Mouse (Mus musculus) CH12.LX (cell line): ENCODE measurements around the gene Pola2. TPM values are rescaled to one million over a fixed set of nuclear protein-coding genes. Genes with fewer than 3 reads are reported as not detected.

Experiments used
- DNase-seq: peaks from one replicate; pipeline ENCODE4 v3.0.0-alpha.2; 2013; ENCODE audit errors: extremely low read depth
- H3K27ac ChIP-seq: 2 replicates; pipeline ENCODE4 v1.5.1; 2012; ENCODE audit warnings: low read depth, mild to moderate bottlenecking, control low read depth, moderate library complexity; ENCODE audit not compliant: insufficient read depth
- H3K27me3 ChIP-seq: replicated peaks from 2 replicates; pipeline ENCODE3; 2012; ENCODE audit warnings: inconsistent platforms
- H3K36me3 ChIP-seq, 2 experiments: replicated peaks in 1 of 2; 2 replicates each; pipeline versions ENCODE3 to v1.6.1; 2012; ENCODE audit warnings: inconsistent platforms in 1 of 2, low read length in 1 of 2, mild to moderate bottlenecking in 1 of 2, mixed read lengths in 1 of 2, moderate library complexity in 1 of 2; ENCODE audit not compliant: control insufficient read depth in 1 of 2, insufficient read depth in 1 of 2
- H3K4me1 ChIP-seq, 2 experiments: 2 replicates each; pipeline ENCODE4 v1.6.1; 2012; ENCODE audit warnings: inconsistent platforms in 1 of 2, moderate library complexity in 1 of 2; ENCODE audit not compliant: insufficient read depth in 2 of 2, control insufficient read depth in 1 of 2
- H3K4me2 ChIP-seq: 2 replicates; pipeline ENCODE4 v1.6.1; 2012; ENCODE audit warnings: low read depth, mild to moderate bottlenecking, control low read depth; ENCODE audit not compliant: poor library complexity, insufficient read depth, severe bottlenecking
- H3K4me3 ChIP-seq, 3 experiments: fragments of 150-350 bp in 1 of 3; sonication (generic) in 1 of 3; replicated peaks in 1 of 3; 2 replicates each; pipeline versions ENCODE3 to v1.5.1; 2011 to 2012; ENCODE audit warnings: low read depth in 2 of 3, low read length in 2 of 3, mild to moderate bottlenecking in 2 of 3, moderate library complexity in 2 of 3, control low read depth in 1 of 3, improper control_type of control experiment in 1 of 3, inconsistent platforms in 1 of 3, mixed read lengths in 1 of 3; ENCODE audit not compliant: poor library complexity in 1 of 3
- H3K79me2 ChIP-seq: replicated peaks from 2 replicates; pipeline ENCODE4 v1.6.1; 2012; ENCODE audit warnings: mild to moderate bottlenecking, moderate library complexity; ENCODE audit not compliant: control insufficient read depth, poor library complexity, insufficient read depth, severe bottlenecking; ENCODE audit errors: extremely low read depth
- H3K9ac ChIP-seq: 2 replicates; pipeline ENCODE4 v1.6.1; 2012; ENCODE audit warnings: low read depth, mild to moderate bottlenecking, control low read depth, moderate library complexity; ENCODE audit not compliant: insufficient read depth
- H3K9me3 ChIP-seq: replicated peaks from 2 replicates; pipeline ENCODE3; 2012; ENCODE audit warnings: low read length, inconsistent platforms, mixed read lengths
- BHLHE40 ChIP-seq: IDR thresholded peaks from 2 replicates; pipeline ENCODE4 v1.6.1; 2011; ENCODE audit warnings: mild to moderate bottlenecking, low read depth, low read length, improper control_type of control experiment
- CHD1 ChIP-seq: IDR thresholded peaks from 2 replicates; pipeline ENCODE4 v1.6.1; 2012; ENCODE audit warnings: low read depth, low read length, improper control_type of control experiment, inconsistent platforms
- CTCF ChIP-seq, 2 experiments: IDR thresholded peaks in 1 of 2; conservative IDR thresholded peaks in 1 of 2; 2 replicates each; pipeline ENCODE4 v1.5.1; 2011 to 2012; ENCODE audit warnings: low read depth in 2 of 2, low read length in 2 of 2, improper control_type of control experiment in 1 of 2, inconsistent platforms in 1 of 2, mild to moderate bottlenecking in 1 of 2, moderate library complexity in 1 of 2
- ELF1 ChIP-seq: IDR thresholded peaks from 2 replicates; pipeline ENCODE4 v1.6.1; 2014; ENCODE audit warnings: low read depth, mild to moderate bottlenecking, inconsistent platforms, low read length, improper control_type of control experiment
- EP300 ChIP-seq: IDR thresholded peaks from 2 replicates; pipeline ENCODE4 v1.6.1; 2011; ENCODE audit warnings: low read length, improper control_type of control experiment
- GABPA ChIP-seq: IDR thresholded peaks from 2 replicates; pipeline ENCODE4 v1.6.1; 2012; ENCODE audit warnings: low read depth, low read length, improper control_type of control experiment, inconsistent platforms; ENCODE audit not compliant: insufficient replicate concordance
- HCFC1 ChIP-seq: IDR thresholded peaks from 2 replicates; pipeline ENCODE4 v1.6.1; 2012; ENCODE audit warnings: low read depth, mild to moderate bottlenecking, inconsistent platforms, low read length, improper control_type of control experiment
- IRF4 ChIP-seq: IDR thresholded peaks from 2 replicates; pipeline ENCODE4 v1.6.1; 2014; ENCODE audit warnings: low read depth, mild to moderate bottlenecking, inconsistent platforms, low read length, improper control_type of control experiment
- JUN ChIP-seq: IDR thresholded peaks from 2 replicates; pipeline ENCODE4 v1.6.1; 2011; ENCODE audit warnings: low read depth, mild to moderate bottlenecking, low read length, improper control_type of control experiment, moderate library complexity; ENCODE audit not compliant: insufficient read depth
- JUND ChIP-seq: conservative IDR thresholded peaks from 2 replicates; pipeline ENCODE4 v1.6.1; 2011; ENCODE audit warnings: low read depth, low read length, improper control_type of control experiment
- KAT2A ChIP-seq: IDR thresholded peaks from 2 replicates; pipeline ENCODE4 v1.6.1; 2012; ENCODE audit warnings: low read length, improper control_type of control experiment, inconsistent platforms; ENCODE audit not compliant: insufficient replicate concordance
- MXI1 ChIP-seq: IDR thresholded peaks from 2 replicates; pipeline ENCODE4 v1.6.1; 2011; ENCODE audit warnings: mild to moderate bottlenecking, low read depth, low read length, improper control_type of control experiment
- MYC ChIP-seq: IDR thresholded peaks from 2 replicates; pipeline ENCODE4 v1.6.1; 2011; ENCODE audit warnings: low read depth, mild to moderate bottlenecking, improper control_type of control experiment, low read length
- NELFE ChIP-seq: IDR thresholded peaks from 2 replicates; pipeline ENCODE4 v1.6.1; 2011; ENCODE audit warnings: low read depth, low read length, improper control_type of control experiment
- PAX5 ChIP-seq: IDR thresholded peaks from 2 replicates; pipeline ENCODE4 v1.6.1; 2012; ENCODE audit warnings: low read length, inconsistent platforms, mixed read lengths
- POLR2A ChIP-seq: IDR thresholded peaks from 2 replicates; pipeline ENCODE4 v1.6.1; 2011; ENCODE audit warnings: low read depth, mild to moderate bottlenecking, improper control_type of control experiment, low read length
- SIN3A ChIP-seq: IDR thresholded peaks from 2 replicates; pipeline ENCODE4 v1.6.1; 2012; ENCODE audit warnings: low read length, improper control_type of control experiment, inconsistent platforms
- SMC3 ChIP-seq: IDR thresholded peaks from 2 replicates; pipeline ENCODE4 v1.6.1; 2011; ENCODE audit warnings: low read depth, low read length, improper control_type of control experiment
- TBP ChIP-seq: conservative IDR thresholded peaks from 2 replicates; pipeline ENCODE4 v1.6.1; 2011; ENCODE audit warnings: low read depth, low read length, improper control_type of control experiment
- TCF12 ChIP-seq: IDR thresholded peaks from 2 replicates; pipeline ENCODE4 v1.6.1; 2014; ENCODE audit warnings: low read depth, mild to moderate bottlenecking, inconsistent platforms, low read length, improper control_type of control experiment
- USF1 ChIP-seq: IDR thresholded peaks from 2 replicates; pipeline ENCODE4 v1.6.1; 2014; ENCODE audit warnings: low read depth, mild to moderate bottlenecking, inconsistent platforms, low read length, improper control_type of control experiment
- ZC3H11A ChIP-seq: IDR thresholded peaks from 2 replicates; pipeline ENCODE4 v1.6.1; 2012; ENCODE audit warnings: low read depth, mild to moderate bottlenecking, inconsistent platforms, low read length, improper control_type of control experiment
- dilution Hi-C: fragments of 300-500 bp; cut with MboI; formaldehyde crosslinking; loops from 2 replicates; pipeline ENCODE4 v1.14.3; 2020; ENCODE audit warnings: low sequenced_read_pairs; ENCODE audit not compliant: extremely low pct_unique_long_range_greater_than_20kb, extremely low pct_ligation_motif_present
- in situ Hi-C: fragments of 300-500 bp; cut with MboI; formaldehyde crosslinking; loops from 3 replicates; pipeline ENCODE4 v1.14.3; 2019; ENCODE audit warnings: low sequenced_read_pairs, low pct_ligation_motif_present, low pct_unique_long_range_greater_than_20kb, mixed read lengths
- polyA plus RNA-seq: library from polyadenylated mRNA; unstranded; fragments of >175 nt; gene quantifications from 2 replicates; pipeline ENCODE4 v1.2.1, GENCODE M21; 2012; ENCODE audit warnings: low read depth; ENCODE audit not compliant: insufficient read length
- total RNA-seq, 2 experiments: library from RNA; depleted of rRNA; stranded (reverse); fragments of 300-350 nt in 1 of 2; fragments of >200 nt in 1 of 2; gene quantifications; 2 replicates each; pipeline ENCODE4 v1.2.3; 2012 to 2014

Gene Pola2
- total and polyA plus RNA-seq, 3 experiments, result 60.3 to 91.4 (median 71.7) TPM

GRCm38 (mm10) chr19:5992012-5992411, 28.0 kb upstream of the Pola2 start:
- Histone ChIP-seq H3K4me1 (peaks cover 0 to 29% of the 10 kb centered on the region in 2 experiments; a peak in 2 of 4 replicates), H3K4me3 (no peak overlapping the region), H3K79me2 (no peaks in the 10 kb centered on the region), H3K27ac (no peak overlapping the region), H3K36me3 (peaks cover 62 to 83% of the 10 kb centered on the region in 2 experiments)
- in situ Hi-C loops, result no loop called here
- dilution Hi-C loops, result no loop called here
- no peak for DNase-seq
- TF ChIP-seq JUND, result 0 out of 2 replicates have a peak, but pooled peaks have one; percentile 23
- no peak for TF ChIP-seq HCFC1
- peak; percentile 60 for TF ChIP-seq BHLHE40
- TF ChIP-seq, all 38 proteins: peak for 2
- H3K9me3 ChIP-seq, result no peaks in the 10 kb centered on the region
- no peaks in the 10 kb centered on the region for H3K27me3 ChIP-seq
- H3K9ac ChIP-seq, result no peak overlapping the region
- no peak overlapping the region for H3K4me2 ChIP-seq

GRCm38 (mm10) chr19:5991467-5991866, 27.5 kb upstream of the Pola2 start:
- DNase-seq, result no peak
- in situ Hi-C loops (no loop called here), dilution Hi-C loops (no loop called here)
- H3K4me3 ChIP-seq, result no peak overlapping the region
- H3K36me3 ChIP-seq, result peaks cover 57 to 78% of the 10 kb centered on the region in 2 experiments
- H3K9ac ChIP-seq, result no peak overlapping the region
- H3K27ac ChIP-seq, result no peak overlapping the region
- no peaks in the 10 kb centered on the region for H3K79me2 ChIP-seq
- H3K4me1 ChIP-seq, result peaks cover 0 to 25% of the 10 kb centered on the region in 2 experiments; a peak in 2 of 4 replicates
- no peak overlapping the region for H3K4me2 ChIP-seq
- no peaks in the 10 kb centered on the region for H3K9me3 ChIP-seq
- TF ChIP-seq IRF4, result no peak
- no peak for TF ChIP-seq POLR2A
- TF ChIP-seq USF1, result no peak
- TF ChIP-seq MXI1, result no peak
- TF ChIP-seq MYC, result no peak
- TF ChIP-seq ELF1, result no peak
- TF ChIP-seq SIN3A, result no peak
- TF ChIP-seq JUND, result no peak
- no peak for TF ChIP-seq CTCF (conservative IDR thresholded peaks at IDR 0.05 in 1 of 2, IDR thresholded peaks at IDR 0.05 in 1 of 2; ENCODE audit: low read depth in 2 of 2, low read length in 2 of 2)
- no peak for TF ChIP-seq SMC3
- TF ChIP-seq ZC3H11A, result no peak
- no peak for TF ChIP-seq PAX5
- TF ChIP-seq TCF12, result no peak
- no peak for TF ChIP-seq GABPA
- H3K27me3 ChIP-seq, result no peaks in the 10 kb centered on the region

DNA sequence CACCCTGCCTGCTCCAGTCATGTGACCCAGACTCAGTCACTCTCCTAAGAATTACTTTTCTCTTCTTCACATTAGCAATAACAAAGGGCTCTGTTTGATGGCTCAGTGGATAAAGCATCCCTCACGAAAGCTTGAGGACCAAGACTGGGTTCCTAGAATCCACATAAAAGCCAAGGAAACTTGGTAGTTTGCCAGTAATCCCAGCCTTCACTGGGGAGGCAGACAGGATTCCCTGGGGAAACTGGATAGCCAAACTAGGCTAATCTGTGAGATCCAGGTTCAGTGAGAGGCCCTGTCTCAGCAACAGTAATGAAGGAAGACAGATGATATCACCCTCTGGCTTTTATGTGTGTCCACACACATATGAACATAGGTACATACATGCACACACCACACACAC, 26.9 kb upstream of the Pola2 start:
- in situ Hi-C loops (no loop called here), dilution Hi-C loops (no loop called here)
- Histone ChIP-seq H3K79me2 (no peaks in the 10 kb centered on the region), H3K27me3 (no peaks in the 10 kb centered on the region), H3K27ac (no peak overlapping the region), H3K4me1 (peaks cover 0 to 30% of the 10 kb centered on the region in 2 experiments; a peak in 2 of 4 replicates), H3K9me3 (no peaks in the 10 kb centered on the region), H3K9ac (no peak overlapping the region), H3K4me3 (no peak overlapping the region), H3K4me2 (no peak overlapping the region), H3K36me3 (peaks cover 54 to 74% of the 10 kb centered on the region in 2 experiments)
- no peak for DNase-seq
- no peak for TF ChIP-seq TBP
- TF ChIP-seq EP300, result no peak
- TF ChIP-seq GABPA, result no peak
- no peak for TF ChIP-seq KAT2A
- TF ChIP-seq HCFC1, result no peak
- TF ChIP-seq BHLHE40, result no peak
- no peak for TF ChIP-seq CHD1
- TF ChIP-seq USF1, result no peak
- no peak for TF ChIP-seq IRF4
- TF ChIP-seq JUND, result no peak
- TF ChIP-seq NELFE, result no peak
- TF ChIP-seq JUN, result no peak
- TF ChIP-seq POLR2A, result no peak
- TF ChIP-seq SMC3, result no peak
- no peak for TF ChIP-seq CTCF (conservative IDR thresholded peaks at IDR 0.05 in 1 of 2, IDR thresholded peaks at IDR 0.05 in 1 of 2; ENCODE audit: low read depth in 2 of 2, low read length in 2 of 2)
